Mouse (Mus musculus) hindbrain, embryonic 15.5 days (tissue): Measurements from ENCODE around the gene Gm3238. TPM values are rescaled to one million over a fixed set of nuclear protein-coding genes. Genes with fewer than 3 reads are reported as not detected.

Experiments
- ATAC-seq: fragments of 200-750 bp; cut with Nextera tagmentation; 2 replicates; pipeline ENCODE4 v1.8.0; 2017; ENCODE audit warnings: low read depth, moderate number of reproducible peaks, moderate TSS enrichment; ENCODE audit not compliant: low FRiP score
- H3K27ac ChIP-seq: fragments of 300-500 bp; sonication (generic); replicated peaks from 2 replicates; pipeline ENCODE4 v1.5.1; 2015; ENCODE audit warnings: mild to moderate bottlenecking, inconsistent platforms
- H3K27me3 ChIP-seq: fragments of 300-500 bp; sonication (generic); 2 replicates; pipeline ENCODE4 v1.6.1; 2015; ENCODE audit warnings: control low read depth, inconsistent platforms
- H3K36me3 ChIP-seq: fragments of 300-500 bp; sonication (generic); 2 replicates; pipeline ENCODE4 v1.6.1; 2015; ENCODE audit warnings: control low read depth, inconsistent platforms
- H3K4me1 ChIP-seq: fragments of 300-500 bp; sonication (generic); replicated peaks from 2 replicates; pipeline ENCODE4 v1.6.1; 2015; ENCODE audit warnings: control low read depth, inconsistent platforms
- H3K4me2 ChIP-seq: fragments of 300-500 bp; sonication (generic); 2 replicates; pipeline ENCODE4 v1.6.1; 2015; ENCODE audit warnings: moderate library complexity, mild to moderate bottlenecking, inconsistent platforms
- H3K4me3 ChIP-seq: fragments of 300-500 bp; sonication (generic); 2 replicates; pipeline ENCODE4 v1.5.1; 2015; ENCODE audit warnings: mild to moderate bottlenecking, inconsistent platforms
- H3K9ac ChIP-seq: fragments of 300-500 bp; sonication (generic); 2 replicates; pipeline ENCODE4 v1.6.1; 2015; ENCODE audit warnings: inconsistent platforms
- H3K9me3 ChIP-seq: fragments of 300-500 bp; sonication (generic); 2 replicates; pipeline ENCODE4 v1.6.1; 2016; ENCODE audit warnings: control low read depth, inconsistent platforms
- WGBS: fragments of 180-500 bp; shearing (Covaris S2); methylation state at CpG from one replicate; pipeline ENCODE4 v1.1.7; 2015; 5-methylcytosine and 5-hydroxymethylcytosine counted together
- polyA plus RNA-seq: library from polyadenylated mRNA; unstranded; fragments of >200 nt; fragmentation: Nextera tagmentation; extraction: Ambion mirVana; gene quantifications from 2 replicates; pipeline ENCODE4 v1.2.1, GENCODE M21; 2015

Gene Gm3238
- polyA plus RNA-seq, 1 experiment from 2014 or later = not detected

DNA sequence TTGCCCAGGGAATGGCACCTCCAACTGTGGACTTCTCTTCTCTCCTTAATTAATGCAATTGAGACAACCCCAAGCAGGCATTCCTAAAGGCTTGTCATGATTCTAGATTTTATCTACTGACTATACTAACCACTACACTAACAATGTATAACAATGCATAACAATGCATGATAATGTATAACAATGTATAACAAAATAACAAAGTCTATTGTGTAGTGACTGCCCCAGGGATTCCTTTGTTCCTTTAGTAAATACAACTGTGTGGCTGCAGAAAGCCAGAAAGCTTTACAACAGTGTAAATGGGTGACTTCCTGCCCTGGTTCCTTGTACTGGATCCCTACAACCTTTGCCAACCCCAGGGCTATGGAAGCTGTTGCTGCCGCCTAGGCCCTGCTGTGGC is 35.2 kb downstream of the Gm3238 start:
- no peak for ATAC-seq
- no peaks in the 10 kb centered on the region for H3K4me1 ChIP-seq
- no peak overlapping the region for H3K27ac ChIP-seq
- no peak overlapping the region for H3K9ac ChIP-seq
- no peaks in the 10 kb centered on the region for H3K9me3 ChIP-seq
- H3K4me3 ChIP-seq = no peak overlapping the region
- WGBS = 85% methylated on average over 1 of the region's 1 CpGs
- no peak overlapping the region for H3K4me2 ChIP-seq
- no peaks in the 10 kb centered on the region for H3K27me3 ChIP-seq
- no peaks in the 10 kb centered on the region for H3K36me3 ChIP-seq

DNA sequence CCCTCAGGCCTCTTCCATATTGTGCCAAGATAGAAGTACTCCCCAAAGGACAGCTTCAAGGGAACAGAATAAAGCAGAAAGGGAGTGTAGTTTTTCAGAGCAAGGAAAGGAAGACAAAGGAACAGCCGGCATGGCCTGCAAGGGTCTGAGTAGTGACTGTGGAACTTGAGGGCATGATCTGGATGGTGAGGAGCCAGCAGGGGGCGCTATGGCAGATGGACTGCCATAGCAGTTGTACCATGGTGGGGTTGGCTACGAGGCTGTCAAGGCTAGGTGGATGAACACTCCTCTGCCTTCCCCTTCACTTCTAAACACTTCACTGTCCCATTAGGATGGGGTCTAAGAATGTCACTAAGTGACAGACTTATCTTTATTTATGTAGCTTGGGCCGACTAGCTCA is 41.9 kb downstream of the Gm3238 start:
- H3K4me3 ChIP-seq = no peak overlapping the region
- no peak overlapping the region for H3K9ac ChIP-seq
- no peak for ATAC-seq
- H3K4me1 ChIP-seq = no peaks in the 10 kb centered on the region
- WGBS = 56% methylated on average over 4 of the region's 4 CpGs
- H3K4me2 ChIP-seq = no peak overlapping the region
- no peaks in the 10 kb centered on the region for H3K36me3 ChIP-seq
- no peaks in the 10 kb centered on the region for H3K9me3 ChIP-seq
- H3K27me3 ChIP-seq = no peaks in the 10 kb centered on the region
- no peak overlapping the region for H3K27ac ChIP-seq

DNA sequence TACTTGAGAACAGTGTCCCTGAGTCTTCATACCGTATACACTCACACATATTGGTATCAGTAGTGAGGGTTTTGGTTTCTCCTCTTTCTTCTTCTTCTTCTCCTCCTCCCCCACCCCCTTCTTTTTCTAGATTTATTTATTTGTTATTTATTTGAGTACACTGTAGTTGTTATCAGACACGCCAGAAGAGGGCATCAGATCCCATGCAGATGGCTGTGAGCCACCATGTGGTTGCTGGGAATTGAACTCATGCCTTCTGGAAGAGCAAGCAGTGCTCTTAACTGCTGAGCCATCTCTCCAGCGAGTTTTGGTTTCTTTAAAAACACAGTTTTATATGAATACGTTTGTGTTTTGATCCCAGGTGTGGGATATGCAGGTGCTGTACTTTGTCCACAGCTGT is 42.8 kb downstream of the Gm3238 start:
- Histone ChIP-seq H3K36me3 (no peaks in the 10 kb centered on the region), H3K27me3 (no peaks in the 10 kb centered on the region), H3K4me1 (no peaks in the 10 kb centered on the region), H3K9me3 (no peaks in the 10 kb centered on the region), H3K9ac (no peak overlapping the region), H3K27ac (no peak overlapping the region), H3K4me2 (no peak overlapping the region), H3K4me3 (no peak overlapping the region)
- WGBS = 71% methylated on average over 4 of the region's 4 CpGs
- ATAC-seq = no peak

DNA sequence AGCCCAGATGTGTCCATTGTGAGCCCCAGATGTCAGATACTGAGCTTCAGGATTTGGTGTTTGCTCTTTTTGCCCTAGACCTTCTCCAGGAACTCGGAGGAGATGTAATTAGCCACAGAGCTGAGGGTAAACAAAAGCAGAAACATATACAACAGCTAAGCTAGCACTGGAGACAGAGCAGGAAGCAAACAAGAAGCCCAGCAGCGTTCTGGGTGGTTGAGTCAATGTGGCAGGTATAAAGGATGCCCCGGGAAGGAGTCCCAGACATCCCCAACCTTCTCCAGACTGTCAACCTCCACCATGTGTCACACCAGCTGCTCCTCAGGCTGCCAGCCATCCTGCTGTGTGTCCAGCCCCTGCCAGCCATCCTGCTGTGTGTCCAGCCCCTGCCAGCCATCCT is 44.9 kb downstream of the Gm3238 start, which contains the start of gene Gm10100:
Gene Gm10100 (plus strand): TSS at position 301 of the 400 bp plus-strand sequence.
- Histone ChIP-seq H3K4me2 (no peak within 1 kb of the TSS), H3K9ac (no peak within 1 kb of the TSS), H3K36me3 (no peaks in the 10 kb centered on the region), H3K27ac (no peak within 1 kb of the TSS), H3K27me3 (no peaks in the 10 kb centered on the region), H3K9me3 (no peaks in the 10 kb centered on the region), H3K4me3 (no peak within 1 kb of the TSS), H3K4me1 (no peaks in the 10 kb centered on the region)
- 36% methylated on average over 3 of the region's 3 CpGs for WGBS
- no peak for ATAC-seq

DNA sequence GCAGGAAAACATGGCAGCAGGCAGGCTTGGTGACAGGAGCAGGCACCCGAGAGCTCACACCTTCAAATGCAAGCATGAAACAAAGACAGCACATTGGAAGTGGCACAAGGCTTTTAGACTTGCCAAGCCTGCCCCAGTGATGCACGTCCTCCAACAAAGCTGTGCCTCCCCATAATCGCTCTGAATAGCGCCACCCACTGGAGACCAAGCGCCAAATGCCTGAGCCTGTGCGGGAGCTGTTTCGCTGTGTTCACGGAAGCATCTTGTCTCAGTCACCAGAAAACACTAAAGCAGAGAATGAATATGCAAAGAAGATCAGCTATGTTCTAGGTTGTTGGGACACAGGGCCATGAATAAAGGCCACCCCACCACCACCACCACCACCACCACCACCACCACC is 46.3 kb downstream of the Gm3238 start:
- Histone ChIP-seq H3K4me2 (no peak overlapping the region), H3K27ac (no peak overlapping the region), H3K27me3 (no peaks in the 10 kb centered on the region), H3K9ac (no peak overlapping the region), H3K4me3 (no peak overlapping the region), H3K9me3 (no peaks in the 10 kb centered on the region), H3K4me1 (no peaks in the 10 kb centered on the region), H3K36me3 (no peaks in the 10 kb centered on the region)
- no peak for ATAC-seq
- 76% methylated on average over 8 of the region's 8 CpGs for WGBS

Other genes with a start within 250 kb of the Gm3238 start
- 1.1 and 1.5 TPM in 2 replicates for gene Itgb2, start 241.1 kb downstream of the Gm3238 start, polyA plus RNA-seq
- gene Pttg1ip, start 189.6 kb downstream of the Gm3238 start, polyA plus RNA-seq = 75.2 and 81.7 TPM in 2 replicates
- 282 and 283 TPM in 2 replicates for gene Sumo3, start 165.2 kb downstream of the Gm3238 start, polyA plus RNA-seq
- 2.9 TPM in 1 of 2 replicates, not detected in the other for gene Gm49325, start 165.1 kb downstream of the Gm3238 start, polyA plus RNA-seq
- 83.8 and 90.0 TPM in 2 replicates for gene Ube2g2, start 149.1 kb downstream of the Gm3238 start, polyA plus RNA-seq
- 0.99 and 1.3 TPM in 2 replicates for gene Tspear, start 84.8 kb downstream of the Gm3238 start, polyA plus RNA-seq
- not detected in 2 replicates for gene Gm19402, start 80.6 kb downstream of the Gm3238 start, polyA plus RNA-seq
- gene Gm9508, start 74.1 kb downstream of the Gm3238 start, polyA plus RNA-seq = not detected in 2 replicates
- not detected in 2 replicates for gene Gm10272, start 64.7 kb downstream of the Gm3238 start, polyA plus RNA-seq
- gene Gm10024, start 59.9 kb downstream of the Gm3238 start, polyA plus RNA-seq = not detected in 2 replicates
- not detected in 2 replicates for gene Gm10142, start 55.5 kb downstream of the Gm3238 start, polyA plus RNA-seq
- gene Krtap12-1, start 50.7 kb downstream of the Gm3238 start, polyA plus RNA-seq = not detected in 2 replicates
- gene Gm10100, start 44.8 kb downstream of the Gm3238 start, polyA plus RNA-seq = not detected in 2 replicates
- not detected in 2 replicates for gene Gm18596, start 28.7 kb downstream of the Gm3238 start, polyA plus RNA-seq
- gene Gm9736, start 20.0 kb downstream of the Gm3238 start, polyA plus RNA-seq = not detected in 2 replicates
- gene Gm3233, start 11.6 kb downstream of the Gm3238 start, polyA plus RNA-seq = not detected in 2 replicates
- not detected in 2 replicates for gene Gm7138, start 5.6 kb upstream of the Gm3238 start, polyA plus RNA-seq
- not detected in 2 replicates for gene Gm3250, start 11.2 kb upstream of the Gm3238 start, polyA plus RNA-seq
- not detected in 2 replicates for gene Gm7137, start 16.9 kb upstream of the Gm3238 start, polyA plus RNA-seq
- not detected in 2 replicates for gene Gm9639, start 23.8 kb upstream of the Gm3238 start, polyA plus RNA-seq
- not detected in 2 replicates for gene Gm19668, start 27.8 kb upstream of the Gm3238 start, polyA plus RNA-seq
- gene Gm9507, start 40.5 kb upstream of the Gm3238 start, polyA plus RNA-seq = not detected in 2 replicates
- gene Gm2696, start 43.4 kb upstream of the Gm3238 start, polyA plus RNA-seq = not detected in 2 replicates
- gene Krtap10-4, start 55.8 kb upstream of the Gm3238 start, polyA plus RNA-seq = not detected in 2 replicates
- not detected in 2 replicates for gene Krtap10-10, start 64.6 kb upstream of the Gm3238 start, polyA plus RNA-seq
- gene Gm36176, start 75.5 kb upstream of the Gm3238 start, polyA plus RNA-seq = not detected in 2 replicates
- not detected in 2 replicates for gene Gm10318, start 81.5 kb upstream of the Gm3238 start, polyA plus RNA-seq
- gene Gm3285, start 90.7 kb upstream of the Gm3238 start, polyA plus RNA-seq = not detected in 2 replicates
- gene Lrrc3, start 131.2 kb upstream of the Gm3238 start, polyA plus RNA-seq = 21.4 and 23.9 TPM in 2 replicates
- gene Trpm2, start 199.2 kb upstream of the Gm3238 start, polyA plus RNA-seq = 5.4 and 7.1 TPM in 2 replicates
- gene 1810043G02Rik, start 207.2 kb upstream of the Gm3238 start, polyA plus RNA-seq = 46.8 and 54.5 TPM in 2 replicates
- 120 and 126 TPM in 2 replicates for gene Pfkl, start 238.8 kb upstream of the Gm3238 start, polyA plus RNA-seq